Mouse (Mus musculus) urinary bladder, postnatal 36 days (tissue): ENCODE data around the gene Pyy.

ENCODE experiments used
- DNase-seq, 2 experiments: peaks; one replicate each; pipeline ENCODE4 v3.0.0; 2022; ENCODE audit warnings: low spot score in 2 of 2, mixed read lengths in 1 of 2

Gene Pyy

DNA sequence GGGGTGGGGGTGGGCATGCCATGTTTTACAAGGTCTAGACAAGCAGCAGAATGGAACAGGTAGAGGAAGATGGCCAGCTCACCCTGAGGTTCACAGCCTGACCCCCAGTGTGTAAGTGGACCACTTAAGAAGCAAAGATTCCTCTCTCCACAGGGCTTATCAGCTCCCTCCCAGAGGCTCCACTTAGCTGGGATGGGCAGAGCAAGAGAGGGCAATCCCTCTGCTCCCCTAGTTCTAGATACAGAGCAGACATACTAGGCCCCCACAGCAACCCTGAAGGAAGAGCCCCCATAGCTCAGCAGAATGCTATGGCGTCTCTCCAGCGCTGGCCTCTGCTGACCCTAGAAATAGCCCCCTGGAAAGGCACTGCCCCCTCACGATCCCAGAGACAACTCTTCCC is 12.0 kb downstream of the Pyy start:
- no peak for DNase-seq

DNA sequence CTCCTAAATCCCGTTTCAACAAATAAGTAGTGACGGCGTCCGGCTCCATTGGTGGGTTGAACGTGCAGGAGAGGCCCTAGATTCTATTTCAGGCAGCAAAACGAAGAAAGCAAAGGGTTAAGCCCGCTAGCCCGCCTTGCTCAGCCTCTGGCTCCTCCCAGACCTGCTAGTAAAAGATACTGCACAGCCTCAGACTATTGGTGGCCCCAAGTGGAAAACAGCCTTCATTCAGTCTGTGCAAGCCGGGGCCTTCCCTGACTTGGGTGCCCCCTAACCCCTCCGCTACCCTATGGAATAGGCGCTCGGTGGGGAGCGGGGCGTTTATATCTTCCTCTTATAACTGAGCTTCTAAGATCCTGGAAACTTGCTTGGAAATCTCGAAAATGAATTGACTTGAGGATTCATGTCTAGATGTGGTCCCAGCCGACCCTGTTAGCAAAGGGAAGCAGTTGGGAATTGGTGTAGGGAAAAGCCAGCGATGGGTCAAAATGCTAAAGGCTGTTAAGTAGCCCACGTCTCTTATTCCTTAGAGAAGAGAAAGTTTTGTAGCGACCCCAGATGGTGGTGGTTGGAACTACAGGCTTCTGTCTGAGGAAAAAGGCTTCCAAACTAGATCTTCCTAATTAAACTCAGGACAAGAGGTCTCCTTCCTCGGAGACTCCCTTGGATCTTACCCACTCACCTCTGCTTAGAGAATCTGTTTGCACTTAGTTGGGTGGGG is 18.4 kb downstream of the Pyy start:
- peak; percentile 56 to 64 for DNase-seq

DNA sequence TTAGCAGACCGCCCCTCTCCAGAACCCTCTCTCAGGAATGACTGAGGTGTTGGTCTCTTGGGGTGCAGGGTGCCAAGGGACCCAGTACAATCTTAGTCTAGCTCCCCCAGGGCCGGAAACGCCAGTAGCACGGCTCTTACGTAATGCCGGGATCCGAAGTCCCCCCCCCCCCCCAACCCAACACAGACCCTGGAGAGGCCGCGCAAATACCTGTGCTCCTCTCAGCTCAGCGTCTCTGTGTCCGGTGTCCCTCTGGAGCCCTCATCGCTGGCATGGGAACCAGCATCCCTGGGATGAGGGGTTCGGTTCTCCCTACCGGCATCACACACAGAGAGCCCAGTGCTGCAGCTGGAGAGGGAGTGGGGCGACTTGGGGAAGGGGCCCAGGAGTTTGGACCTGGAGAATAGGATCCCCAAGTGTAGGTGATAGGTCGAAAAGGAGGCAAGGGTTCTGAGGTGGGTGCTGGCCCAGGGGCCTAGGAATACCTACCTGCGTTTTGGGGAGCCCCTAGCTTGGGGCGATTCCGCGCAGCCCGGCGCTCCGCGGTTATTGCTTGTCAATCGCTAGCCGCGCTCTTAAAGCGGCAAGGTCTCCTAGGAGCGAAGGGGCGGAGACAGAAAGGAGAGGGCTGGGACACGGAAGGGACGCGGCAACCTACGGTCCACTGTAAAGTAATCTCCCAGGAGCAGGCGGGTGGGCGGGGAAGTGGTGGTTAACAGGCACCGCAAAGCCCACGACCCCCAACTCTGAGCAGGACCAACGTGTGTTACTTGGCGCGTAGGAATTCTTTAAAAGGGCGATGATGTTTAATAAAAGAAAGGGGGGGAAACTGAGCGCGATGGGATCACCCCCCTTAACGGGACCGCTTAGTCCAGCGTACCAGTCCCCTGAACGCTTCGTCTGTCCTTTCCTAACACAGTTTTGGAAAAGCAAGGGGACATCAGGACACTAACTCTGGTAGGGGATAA is 19.4 kb downstream of the Pyy start, which contains the start of gene Mpp2:
Gene Mpp2 (minus strand): TSS at position 585 of the 968 bp plus-strand sequence.
- peak; percentile 62 to 75 for DNase-seq

DNA sequence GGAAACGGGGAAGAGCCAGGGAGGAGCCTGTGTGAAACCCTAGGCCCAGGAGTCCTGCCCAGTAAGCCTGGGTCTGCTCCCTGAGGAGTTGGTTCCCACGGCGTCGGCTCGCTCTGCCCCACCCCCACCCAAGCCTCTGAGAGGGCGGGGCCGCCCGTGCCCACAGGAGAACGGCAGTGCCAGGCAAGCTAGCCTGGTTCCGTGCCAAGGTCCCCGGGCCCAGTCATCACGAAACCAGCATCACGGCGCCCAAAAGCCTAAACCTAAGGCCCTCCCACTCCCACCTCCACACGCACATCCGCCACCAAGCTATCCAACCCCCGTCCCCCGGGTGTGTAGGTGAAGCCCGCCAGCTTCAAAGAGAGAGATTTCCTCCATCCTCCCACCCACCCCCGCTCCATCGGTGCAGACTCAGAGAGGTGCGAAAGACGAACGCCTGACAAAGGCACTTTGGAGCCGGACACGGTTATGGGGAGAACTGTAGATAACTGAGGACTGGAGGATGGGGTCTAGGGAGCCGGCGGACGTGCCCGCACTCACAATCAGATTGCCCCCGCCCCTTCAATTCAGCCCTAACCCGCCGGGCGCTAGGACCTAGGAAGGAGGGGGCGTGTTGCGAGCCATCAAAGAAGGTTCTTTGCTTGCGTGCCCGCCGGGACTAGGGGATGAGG is 20.4 kb downstream of the Pyy start:
- peak; percentile 71 to 82 for DNase-seq

DNA sequence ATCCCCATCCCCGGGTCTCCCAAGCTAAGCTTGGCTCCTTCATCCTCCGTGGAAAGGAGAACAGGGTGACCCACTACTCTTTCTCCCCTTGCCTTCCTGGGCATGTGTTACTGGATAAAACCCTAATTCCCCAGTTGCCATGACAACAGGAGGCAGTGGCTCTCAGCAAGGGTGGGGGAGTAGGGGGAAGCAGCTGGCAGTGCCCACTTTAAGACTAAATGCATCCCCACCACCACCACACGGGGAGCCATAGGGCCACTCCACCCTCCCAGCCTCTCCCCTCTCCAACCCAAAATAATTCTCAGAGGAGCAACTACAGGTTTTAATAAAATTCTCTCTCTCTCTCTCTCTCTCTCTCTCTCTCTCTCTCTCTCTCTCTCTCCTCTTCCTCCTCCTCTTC is 21.3 kb downstream of the Pyy start:
- DNase-seq: no peak

DNA sequence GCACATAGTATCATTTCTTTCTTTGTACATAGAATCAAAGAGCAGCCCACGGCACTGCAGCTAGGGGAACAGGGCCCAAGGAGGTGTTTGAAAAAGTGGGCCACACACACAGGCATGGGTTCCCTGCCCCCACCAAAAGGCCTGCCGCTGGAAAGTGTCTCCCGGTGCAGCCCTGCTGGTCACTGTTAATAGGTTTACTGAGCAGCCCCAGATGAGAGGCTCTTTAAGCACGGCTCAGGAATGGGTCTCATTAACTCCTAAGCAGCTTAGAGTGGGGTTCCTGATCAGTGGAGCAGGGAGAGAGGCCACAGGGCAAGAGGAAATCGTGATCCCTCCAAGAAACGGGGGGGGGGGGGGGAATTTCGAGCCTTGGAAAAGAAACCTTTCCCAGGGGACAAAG is 23.5 kb downstream of the Pyy start:
- DNase-seq: no peak

DNA sequence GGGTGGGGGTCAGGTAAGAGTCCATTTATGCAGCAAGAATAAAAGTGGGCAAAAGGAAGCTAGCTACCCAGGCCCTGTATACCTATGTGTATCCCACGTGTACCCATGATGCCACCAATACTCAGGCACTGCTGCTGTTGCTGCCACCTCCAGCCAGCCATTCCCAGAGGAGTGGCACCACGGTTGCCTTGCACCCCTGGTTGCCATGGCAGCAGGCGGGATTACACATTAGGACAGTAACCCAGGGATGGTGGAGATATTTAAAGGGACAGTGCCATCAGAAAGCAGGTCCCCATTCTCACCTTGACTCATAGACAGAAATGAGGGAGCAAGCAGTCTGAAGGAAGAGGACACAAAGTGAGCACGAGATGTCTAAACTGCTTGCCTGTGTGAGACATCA is 24.4 kb downstream of the Pyy start:
- DNase-seq: no peak

DNA sequence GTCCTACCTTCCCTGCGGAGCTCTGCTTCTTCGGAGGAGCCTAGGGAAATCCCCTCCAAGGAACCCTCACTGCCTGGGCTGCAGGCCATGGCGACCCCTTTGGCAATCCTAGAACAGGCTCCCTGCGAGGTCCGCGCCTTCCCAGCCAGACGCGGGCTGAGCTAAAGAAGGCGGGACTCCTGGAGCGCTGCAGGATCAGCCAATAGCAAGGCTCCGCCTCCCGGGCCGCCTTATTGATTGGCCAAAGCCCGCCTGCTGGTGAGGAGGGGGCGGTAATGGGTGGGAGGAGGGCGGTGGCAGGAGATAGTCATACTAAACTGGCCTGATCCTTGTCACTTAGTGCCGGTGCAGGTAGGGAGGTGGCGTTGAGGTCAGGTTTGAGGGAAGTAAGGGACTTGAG is 25.3 kb downstream of the Pyy start:
- peak; percentile 28 to 63 for DNase-seq

DNA sequence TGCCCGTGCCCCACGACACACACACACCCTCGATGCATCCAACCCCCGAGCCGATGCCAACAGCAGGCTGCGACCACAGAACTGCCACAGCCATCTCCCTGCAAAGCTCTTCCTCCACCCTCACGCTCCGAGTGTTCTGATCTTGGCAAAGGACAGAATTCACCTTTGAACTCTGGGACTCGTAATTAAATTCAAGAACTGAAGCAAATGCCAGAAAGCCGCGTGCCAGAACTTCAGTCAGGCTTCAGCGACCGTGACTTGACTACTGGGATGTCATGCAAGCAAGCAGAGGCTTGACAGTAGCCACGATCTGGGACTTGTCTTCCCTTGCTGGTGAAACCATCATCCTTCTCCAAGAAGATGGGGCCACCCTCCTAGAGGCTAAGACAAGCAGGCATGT is 33.9 kb downstream of the Pyy start:
- no peak for DNase-seq

DNA sequence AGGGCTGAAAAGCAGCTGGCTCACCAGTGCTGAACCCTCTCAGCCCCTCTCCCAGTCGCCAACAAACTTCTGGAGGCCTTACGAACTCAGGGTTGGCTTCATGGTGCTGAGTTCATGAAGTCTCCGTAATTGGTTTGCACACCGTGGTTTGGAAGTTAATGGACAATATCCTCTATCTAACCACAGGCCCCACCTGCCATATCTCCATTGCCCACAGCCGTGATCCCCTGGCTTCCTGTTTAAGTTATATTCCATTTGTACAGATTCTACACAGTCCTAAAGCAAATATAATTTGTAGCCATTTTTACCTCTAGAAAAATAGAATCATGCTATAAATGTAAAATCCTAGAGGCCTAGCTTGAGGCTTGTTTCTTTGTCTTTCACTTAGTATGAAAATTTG is 34.9 kb downstream of the Pyy start:
- DNase-seq: no peak

DNA sequence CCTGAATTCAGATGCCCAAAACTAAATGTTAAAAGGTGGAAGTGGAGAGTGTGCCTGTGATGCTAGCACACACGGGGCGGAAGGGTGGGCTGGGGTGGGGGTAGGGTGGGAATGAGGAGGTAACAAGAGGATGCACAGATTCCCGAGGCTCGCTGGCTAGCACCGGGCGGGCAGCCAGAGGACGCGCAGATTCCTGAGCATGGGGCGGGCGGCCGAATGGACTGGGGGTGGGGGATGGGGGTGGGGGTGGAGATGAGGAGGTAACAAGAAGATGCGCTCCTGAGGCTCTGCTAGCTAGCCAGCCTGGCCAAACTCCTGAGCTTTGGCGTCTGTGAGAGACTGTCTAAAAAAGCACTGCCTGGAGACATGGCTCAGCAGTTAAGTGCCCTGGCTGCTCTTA is 37.2 kb downstream of the Pyy start:
- no peak for DNase-seq

DNA sequence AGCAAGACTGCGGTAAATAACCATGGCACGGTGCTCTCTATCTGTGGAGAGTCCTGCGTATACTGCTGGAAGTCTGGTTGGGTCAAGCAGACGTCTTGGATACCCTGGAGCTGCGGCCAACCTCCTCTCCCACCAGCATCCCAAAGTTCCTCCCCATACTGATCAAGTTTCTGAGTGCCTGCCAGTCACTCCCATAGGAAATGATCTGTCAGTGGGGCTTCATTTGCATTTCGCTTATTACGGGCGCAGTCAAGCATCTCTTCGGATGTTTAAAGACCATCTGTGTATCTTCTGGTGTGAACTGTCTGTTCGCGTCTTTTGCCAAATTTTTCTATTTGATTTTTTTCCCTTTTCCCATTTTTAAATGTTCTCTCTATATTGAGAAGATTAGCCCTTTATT is 38.0 kb downstream of the Pyy start:
- DNase-seq: no peak

DNA sequence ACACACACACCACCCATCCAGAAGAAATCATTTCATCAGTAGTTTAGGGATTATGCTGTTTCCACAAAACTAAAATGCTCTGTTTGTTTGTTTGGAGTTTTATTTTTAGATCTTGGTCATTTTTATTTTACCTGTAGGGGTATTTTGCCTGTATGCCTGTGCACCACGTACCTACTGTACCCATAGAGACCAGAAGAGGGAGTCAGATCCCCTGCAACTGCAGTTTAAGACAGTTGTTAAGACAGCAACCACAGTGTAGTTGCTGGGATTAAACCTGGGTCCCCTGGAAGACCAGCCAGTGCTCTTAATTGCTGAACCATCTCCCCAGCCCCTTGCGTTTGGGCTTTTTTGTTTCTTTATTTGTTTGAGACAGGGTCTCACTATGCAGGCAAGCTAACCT is 38.7 kb downstream of the Pyy start:
- DNase-seq: no peak

DNA sequence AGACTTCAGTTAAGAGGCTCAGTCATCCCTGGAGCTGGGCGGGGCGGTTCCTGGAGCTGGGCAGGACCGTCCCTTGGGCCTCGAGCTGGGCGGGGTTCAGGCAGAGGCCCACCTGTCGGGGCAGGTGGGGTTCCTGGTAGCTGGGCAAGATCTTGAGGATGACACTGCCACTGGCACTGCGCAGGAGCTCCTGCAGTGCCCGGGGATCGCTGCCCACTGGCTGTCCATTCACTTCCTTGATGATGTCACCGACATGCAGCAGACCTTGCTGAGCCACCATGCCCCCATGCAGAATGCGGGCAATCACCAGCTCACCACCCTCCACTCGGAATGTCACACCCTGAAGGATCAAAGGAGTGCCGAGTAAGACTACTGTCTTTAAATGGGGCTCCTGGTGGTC is 44.6 kb downstream of the Pyy start:
- DNase-seq: no peak

DNA sequence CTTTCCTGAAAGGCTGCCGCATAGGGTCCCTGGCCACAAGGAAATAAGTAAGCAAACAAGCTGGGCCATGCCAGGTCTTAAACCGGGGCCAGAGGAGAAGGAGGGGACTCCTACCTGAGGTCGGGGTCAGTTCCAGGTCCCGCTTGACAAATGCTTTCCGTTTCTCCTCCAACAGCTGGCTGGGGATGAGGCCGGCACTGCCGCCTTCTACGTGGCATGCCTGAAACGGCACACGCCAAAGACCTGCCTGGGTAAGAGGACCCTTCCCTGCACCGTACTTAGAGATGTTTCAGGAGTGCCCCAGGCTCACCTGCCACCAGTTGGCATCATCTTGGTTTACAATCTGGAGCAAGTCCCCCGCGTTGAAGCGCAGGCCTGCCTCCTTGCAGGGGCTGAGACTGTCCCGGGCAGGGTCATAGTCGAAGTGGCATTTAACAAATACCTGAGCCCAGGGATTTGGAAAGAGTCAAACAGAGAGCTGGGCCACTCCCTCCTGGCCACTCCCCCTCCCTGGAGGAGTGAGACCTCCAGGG is 45.6 kb downstream of the Pyy start:
- DNase-seq: no peak

DNA sequence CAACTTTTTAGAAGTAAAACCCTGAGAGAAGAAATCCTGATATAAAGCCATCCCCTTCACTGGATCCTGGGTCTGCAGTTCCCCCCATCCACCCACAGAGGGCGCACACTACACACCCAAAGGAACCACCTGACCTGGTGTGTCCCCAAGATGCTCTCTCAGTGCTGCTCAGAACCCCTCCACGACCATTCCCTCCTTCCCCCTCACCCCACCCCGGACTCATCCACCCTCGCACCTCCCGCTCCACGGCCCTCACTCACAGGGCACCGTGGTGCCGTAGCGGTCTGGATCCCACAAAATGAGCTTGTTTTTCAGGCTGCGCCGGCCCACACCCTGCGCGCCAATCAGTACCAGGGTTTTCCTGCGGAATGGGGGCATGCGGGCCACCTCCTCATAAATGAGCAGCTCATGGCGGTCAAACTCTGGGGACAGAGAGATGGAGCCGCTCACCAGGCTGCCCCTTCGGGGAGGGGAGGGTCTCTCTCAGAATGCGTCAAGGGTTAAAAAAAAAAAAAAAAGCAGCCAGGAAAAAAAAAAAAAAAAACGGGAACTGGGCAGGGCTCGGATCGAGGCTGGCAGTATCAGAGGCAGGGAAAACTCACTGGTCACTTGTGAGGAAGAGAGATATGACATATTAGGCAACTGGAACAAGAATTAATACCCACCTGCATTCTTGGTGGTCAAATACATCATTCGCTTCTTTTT is 46.2 kb downstream of the Pyy start:
- DNase-seq: peak; percentile 74 to 78
